Mouse (Mus musculus): ENCODE results near the gene Insyn1.

DNA sequence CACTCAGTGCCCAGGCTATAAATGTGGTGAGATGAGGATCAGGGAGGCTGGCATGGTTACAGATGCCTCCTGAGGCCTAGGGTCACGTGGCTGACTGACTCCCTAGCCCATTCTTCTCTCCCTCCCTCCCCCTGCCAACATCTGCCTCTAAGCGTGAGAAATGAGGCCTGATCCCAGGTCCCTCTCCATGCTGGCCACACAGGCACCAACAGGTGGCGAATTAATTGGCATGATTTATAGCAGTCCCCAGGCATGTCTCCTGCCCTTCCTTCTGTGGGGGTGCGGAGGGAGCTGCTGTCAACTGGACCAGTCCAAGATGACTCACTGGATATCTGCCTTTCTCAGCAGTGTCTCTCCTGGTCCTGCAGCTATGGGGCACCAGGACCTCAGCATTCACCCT, 39.4 kb downstream of the Insyn1 start:
- TF ChIP-seq POLR2A (IDR thresholded peaks at IDR 0.05; ENCODE audit: borderline replicate concordance, extremely low read depth, low read depth, low read length) (no peak), CTCF (IDR thresholded peaks at IDR 0.05; ENCODE audit: insufficient read depth, low read length) (no peak)
